10 mouse cellular contexts compared by ENCODE assay signal in the genomic region with DNA sequence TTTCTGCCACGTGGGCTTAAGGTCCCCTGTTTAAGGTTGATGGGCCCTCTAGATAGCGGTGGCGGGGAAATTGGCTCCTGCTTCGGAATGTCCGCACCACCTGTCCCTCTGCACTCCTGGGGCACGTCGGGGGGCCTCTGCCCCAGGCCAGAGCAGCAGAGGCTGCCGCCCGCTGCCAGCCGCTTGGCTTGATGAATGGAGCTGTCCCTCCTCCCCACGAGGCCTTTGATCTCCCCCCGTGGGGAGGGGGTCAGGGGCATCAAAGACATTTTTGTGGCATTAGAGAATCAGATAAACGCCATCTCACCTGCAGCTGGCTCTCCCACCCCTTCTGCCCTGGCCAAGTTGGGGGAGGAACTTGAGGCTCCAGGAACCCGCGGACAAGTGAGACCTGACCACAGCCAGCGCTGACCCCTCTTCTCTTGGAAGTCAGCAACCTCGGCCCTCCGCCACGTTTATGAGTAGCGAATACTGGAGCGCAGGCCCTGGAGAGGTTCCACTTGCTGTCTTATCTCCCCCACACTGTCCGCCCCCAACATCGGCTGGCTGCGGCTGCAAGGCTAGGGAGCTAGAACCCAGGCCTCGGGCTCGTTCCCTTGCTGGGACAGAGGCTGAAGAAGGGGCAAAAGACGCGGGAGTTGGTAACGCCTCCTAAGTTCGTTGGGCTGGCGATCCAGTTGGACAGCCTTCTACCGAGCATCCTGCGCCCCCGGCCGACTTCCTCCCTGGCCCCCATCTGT. TPM values are rescaled to one million over a fixed set of nuclear protein-coding genes. Genes with fewer than 3 reads are reported as not detected.
A peak's percentile ranks its signal among the peaks of the same experiment; 100 is the strongest.
DNase-seq lines count a peak whose midpoint lies in the region; ATAC-seq lines count a peak whose summit lies in the region.
"Had no signal": no experiment of that assay in that cellular context is flagged by ENCODE, and none has a peak within 500 bp of the region (broad histone marks: within the 10 kb centered on the region; RNA-seq: fewer than 3 reads in every experiment).

No protein-coding gene starts in this region.

- no peak overlapping the region for H3K27ac ChIP-seq in liver, embryonic 11.5 days (ENCODE audit: low read depth, low read length)
- no peak overlapping the region; the same call in 1 of the 2 replicates for H3K27ac ChIP-seq in embryonic facial prominence, embryonic 15.5 days (replicated peaks)
- no peak overlapping the region for H3K27ac ChIP-seq in limb, embryonic 11.5 days (replicated peaks; ENCODE audit: low read depth, low read length)
- H3K27ac ChIP-seq in neural tube, embryonic 14.5 days (ENCODE audit: low read depth, low read length) = no peak overlapping the region

- peaks cover 86% of the 10 kb centered on the region for H3K27me3 ChIP-seq in liver, embryonic 11.5 days (replicated peaks; ENCODE audit: control insufficient read depth, insufficient read depth, low read length)
- H3K27me3 ChIP-seq in embryonic facial prominence, embryonic 15.5 days = peaks cover 56% of the 10 kb centered on the region
- H3K27me3 ChIP-seq in limb, embryonic 11.5 days (ENCODE audit: control insufficient read depth, insufficient read depth, low read length) = peaks cover 65% of the 10 kb centered on the region
- H3K27me3 ChIP-seq in neural tube, embryonic 14.5 days (ENCODE audit: control insufficient read depth, insufficient read depth, low read length) = peaks cover 47% of the 10 kb centered on the region

- DNase-seq in liver, embryonic 11.5 days (ENCODE audit: low spot score) = no peak
- no peak for DNase-seq in liver
- peak; percentile 60 for DNase-seq in limb, embryonic 11.5 days (ENCODE audit: low spot score)
- no peak for DNase-seq in urinary bladder, postnatal 36 days (ENCODE audit: low spot score in 2 of 2)
- DNase-seq in cerebellum, postnatal 14 days = no peak
- no peak for DNase-seq in cerebellum, adult 9-10 months
- DNase-seq: layer of hippocampus, adult 9-11 months had no signal

- H3K9ac ChIP-seq in liver, embryonic 11.5 days (ENCODE audit: low read depth, low read length) = no peak overlapping the region
- H3K9ac ChIP-seq in embryonic facial prominence, embryonic 15.5 days = 0 out of 2 replicates have a peak overlapping the region, but pooled peaks have one; percentile 35
- H3K9ac ChIP-seq in limb, embryonic 11.5 days (ENCODE audit: low read length) = no peak overlapping the region
- H3K9ac ChIP-seq in neural tube, embryonic 14.5 days (replicated peaks; ENCODE audit: low read depth, low read length) = no peak overlapping the region

- H3K36me3 ChIP-seq in liver, embryonic 11.5 days (ENCODE audit: control insufficient read depth, insufficient read depth, low read length) = no peaks in the 10 kb centered on the region
- no peaks in the 10 kb centered on the region for H3K36me3 ChIP-seq in embryonic facial prominence, embryonic 15.5 days
- H3K36me3 ChIP-seq in limb, embryonic 11.5 days (ENCODE audit: control insufficient read depth, insufficient read depth, low read length) = no peaks in the 10 kb centered on the region
- H3K36me3 ChIP-seq in neural tube, embryonic 14.5 days (ENCODE audit: control insufficient read depth, insufficient read depth, low read length) = no peaks in the 10 kb centered on the region

- ATAC-seq in liver, embryonic 11.5 days (replicated peaks; ENCODE audit: low FRiP score) = no peak
- ATAC-seq in embryonic facial prominence, embryonic 15.5 days (ENCODE audit: insufficient number of reproducible peaks, low FRiP score, low TSS enrichment, low read depth) = no peak
- ATAC-seq in limb, embryonic 11.5 days (ENCODE audit: insufficient number of reproducible peaks, low FRiP score, low TSS enrichment, low read depth) = peak; percentile 16; the same call in 1 of the 2 replicates
- 0 out of 2 replicates have a peak, but pooled peaks have one; percentile 9 for ATAC-seq in neural tube, embryonic 14.5 days (ENCODE audit: low read depth)
- ATAC-seq: Patski had no signal

- peaks cover 11% of the 10 kb centered on the region for H3K4me1 ChIP-seq in liver, embryonic 11.5 days (replicated peaks; ENCODE audit: control insufficient read depth, insufficient read depth, low read length)
- peaks cover 47% of the 10 kb centered on the region for H3K4me1 ChIP-seq in embryonic facial prominence, embryonic 15.5 days
- H3K4me1 ChIP-seq in limb, embryonic 11.5 days (ENCODE audit: control insufficient read depth, insufficient read depth, low read length) = peaks cover 8% of the 10 kb centered on the region; the same call in 1 of the 2 replicates
- peaks cover 11% of the 10 kb centered on the region; the same call in 1 of the 2 replicates for H3K4me1 ChIP-seq in neural tube, embryonic 14.5 days (ENCODE audit: control insufficient read depth, insufficient read depth, low read length)

- H3K4me2 ChIP-seq in liver, embryonic 11.5 days = peak overlapping the region; percentile 65
- peak overlapping the region; percentile 92 for H3K4me2 ChIP-seq in embryonic facial prominence, embryonic 15.5 days (replicated peaks)
- H3K4me2 ChIP-seq in limb, embryonic 11.5 days (ENCODE audit: low read depth, severe bottlenecking) = peak overlapping the region; percentile 78
- peak overlapping the region; percentile 76 for H3K4me2 ChIP-seq in neural tube, embryonic 14.5 days (ENCODE audit: low read depth, low read length)

- no peaks in the 10 kb centered on the region for H3K9me3 ChIP-seq in liver, embryonic 11.5 days (ENCODE audit: control insufficient read depth, low read length)
- H3K9me3 ChIP-seq in embryonic facial prominence, embryonic 15.5 days (replicated peaks) = no peaks in the 10 kb centered on the region
- H3K9me3 ChIP-seq in limb, embryonic 11.5 days (ENCODE audit: control insufficient read depth, low read length) = no peaks in the 10 kb centered on the region
- H3K9me3 ChIP-seq in neural tube, embryonic 14.5 days (ENCODE audit: control insufficient read depth, low read length) = no peaks in the 10 kb centered on the region

- H3K4me3 ChIP-seq in liver, embryonic 11.5 days (ENCODE audit: low read depth, low read length) = peak overlapping the region; percentile 43
- peak overlapping the region; percentile 54 for H3K4me3 ChIP-seq in embryonic facial prominence, embryonic 15.5 days (replicated peaks)
- peak overlapping the region; percentile 36 for H3K4me3 ChIP-seq in limb, embryonic 11.5 days (ENCODE audit: low read depth, low read length)
- H3K4me3 ChIP-seq in neural tube, embryonic 14.5 days (ENCODE audit: low read depth, low read length) = peak overlapping the region; percentile 36; the same call in 1 of the 2 replicates

- WGBS in liver, embryonic 11.5 days = 3% methylated on average over 35 of the region's 35 CpGs
- 3% methylated on average over 35 of the region's 35 CpGs for WGBS in embryonic facial prominence, embryonic 15.5 days
- under 1% methylated on average over 35 of the region's 35 CpGs for WGBS in limb, embryonic 11.5 days
- WGBS in neural tube, embryonic 14.5 days = under 1% methylated on average over 35 of the region's 35 CpGs

RNA-seq across cellular contexts. Expression of a gene that starts 0.8 kb away (rescaled TPM):
- polyA plus RNA-seq in liver, embryonic 11.5 days (2014; fragmentation: Nextera tagmentation; extraction: Ambion mirVana) = 1.5 and 2.4 TPM in 2 replicates
- 37.6 and 40.1 TPM in 2 replicates for polyA plus RNA-seq in embryonic facial prominence, embryonic 15.5 days (2015; fragmentation: Nextera tagmentation; extraction: Ambion mirVana)
- polyA plus RNA-seq in limb, embryonic 11.5 days (2014; fragmentation: Nextera tagmentation; extraction: Ambion mirVana) = 21.2 and 27.4 TPM in 2 replicates
- polyA plus RNA-seq in neural tube, embryonic 14.5 days (2014; fragmentation: Nextera tagmentation; extraction: Ambion mirVana) = 8.4 TPM in 1 of 2 replicates, not detected in the other
- polyA plus RNA-seq: Patski had no signal

RNA-seq across cellular contexts. Expression of a gene that starts 20.4 kb away (rescaled TPM):
- polyA plus RNA-seq in liver, embryonic 11.5 days (2014; fragmentation: Nextera tagmentation; extraction: Ambion mirVana) = 0.10 and 0.22 TPM in 2 replicates
- polyA plus RNA-seq in embryonic facial prominence, embryonic 15.5 days (2015; fragmentation: Nextera tagmentation; extraction: Ambion mirVana) = 13.3 and 16.3 TPM in 2 replicates
- polyA plus RNA-seq in limb, embryonic 11.5 days (2014; fragmentation: Nextera tagmentation; extraction: Ambion mirVana) = 1.4 and 1.6 TPM in 2 replicates
- polyA plus RNA-seq in neural tube, embryonic 14.5 days (2014; fragmentation: Nextera tagmentation; extraction: Ambion mirVana) = not detected in 2 replicates
- polyA plus RNA-seq: Patski had no signal

RNA-seq across cellular contexts. Expression of a gene that starts 21.9 kb away (rescaled TPM):
- polyA plus RNA-seq in liver, embryonic 11.5 days (2014; fragmentation: Nextera tagmentation; extraction: Ambion mirVana) = not detected in 2 replicates
- 5.7 and 7.5 TPM in 2 replicates for polyA plus RNA-seq in embryonic facial prominence, embryonic 15.5 days (2015; fragmentation: Nextera tagmentation; extraction: Ambion mirVana)
- not detected in 2 replicates for polyA plus RNA-seq in limb, embryonic 11.5 days (2014; fragmentation: Nextera tagmentation; extraction: Ambion mirVana)
- 0.23 TPM in 1 of 2 replicates, not detected in the other for polyA plus RNA-seq in neural tube, embryonic 14.5 days (2014; fragmentation: Nextera tagmentation; extraction: Ambion mirVana)
- polyA plus RNA-seq: Patski had no signal

RNA-seq across cellular contexts. Expression of a gene that starts 57.5 kb away (rescaled TPM):
- polyA plus RNA-seq in liver, embryonic 11.5 days (2014; fragmentation: Nextera tagmentation; extraction: Ambion mirVana) = 2.7 and 4.0 TPM in 2 replicates
- polyA plus RNA-seq in embryonic facial prominence, embryonic 15.5 days (2015; fragmentation: Nextera tagmentation; extraction: Ambion mirVana) = 16.9 and 17.0 TPM in 2 replicates
- polyA plus RNA-seq in limb, embryonic 11.5 days (2014; fragmentation: Nextera tagmentation; extraction: Ambion mirVana) = 16.0 and 19.8 TPM in 2 replicates
- 1.2 and 2.9 TPM in 2 replicates for polyA plus RNA-seq in neural tube, embryonic 14.5 days (2014; fragmentation: Nextera tagmentation; extraction: Ambion mirVana)
- polyA plus RNA-seq: Patski had no signal

Comparison
In these comparisons a context has a peak if more than half of its experiments do, and no peak if none do; other contexts are left out.
1. ATAC-seq: peak in limb, embryonic 11.5 days (single experiment) and neural tube, embryonic 14.5 days (single experiment); none in liver, embryonic 11.5 days (single experiment) and embryonic facial prominence, embryonic 15.5 days (single experiment).
2. Peak in every context shown above with its lines, with median percentiles within 50 percentile points of each other: H3K4me2 ChIP-seq and H3K4me3 ChIP-seq.